In genomic region chr4:87984589-87984988, GRCm38 (mm10) we compare ENCODE assay signal across 8 mouse cellular contexts. TPM values are rescaled to one million over a fixed set of nuclear protein-coding genes. Genes with fewer than 3 reads are reported as not detected.
DNase-seq lines count a peak whose midpoint lies in the region; ATAC-seq and TF ChIP-seq lines count a peak whose summit lies in the region.

No protein-coding gene starts in this region.

- peaks cover 11% of the 10 kb centered on the region for H3K79me3 ChIP-seq in C2C12 (ENCODE audit: low read depth)

- H3K36me3 ChIP-seq in heart, embryonic 11.5 days (ENCODE audit: control insufficient read depth, insufficient read depth, low read length), result no peaks in the 10 kb centered on the region
- H3K36me3 ChIP-seq in C2C12 (ENCODE audit: control insufficient read depth, insufficient read depth), result no peaks in the 10 kb centered on the region
- H3K36me3 ChIP-seq in myocyte (ENCODE audit: control insufficient read depth, insufficient read depth), result no peaks in the 10 kb centered on the region

- TF ChIP-seq POLR2A in myocyte (IDR thresholded peaks at IDR 0.05; ENCODE audit: insufficient read length, low read depth), result no peak

- no peaks in the 10 kb centered on the region for H3K9me3 ChIP-seq in heart, embryonic 11.5 days (replicated peaks; ENCODE audit: control insufficient read depth, low read length)

- no peaks in the 10 kb centered on the region for H3K27me3 ChIP-seq in heart, embryonic 11.5 days (ENCODE audit: control insufficient read depth, insufficient read depth, low read length)
- H3K27me3 ChIP-seq in C2C12 (ENCODE audit: control insufficient read depth, insufficient read depth, insufficient read length), result no peaks in the 10 kb centered on the region
- H3K27me3 ChIP-seq in myocyte (ENCODE audit: control insufficient read depth, insufficient read depth, insufficient read length), result no peaks in the 10 kb centered on the region

- TF ChIP-seq CTCF in C2C12 (IDR thresholded peaks at IDR 0.05; ENCODE audit: control insufficient read depth, insufficient read depth, insufficient read length), result no peak

- peaks cover 28% of the 10 kb centered on the region for H3K79me2 ChIP-seq in C2C12 (ENCODE audit: control insufficient read depth, insufficient read depth)
- peaks cover 5% of the 10 kb centered on the region for H3K79me2 ChIP-seq in myocyte (ENCODE audit: control insufficient read depth, insufficient read depth)

- peaks cover 26% of the 10 kb centered on the region for H3K4me1 ChIP-seq in heart, embryonic 11.5 days (ENCODE audit: control insufficient read depth, insufficient read depth, low read length)

- no peak overlapping the region for H3K4me3 ChIP-seq in heart, embryonic 11.5 days (ENCODE audit: low read depth, low read length)
- H3K4me3 ChIP-seq in C2C12 (ENCODE audit: insufficient read depth, poor library complexity, severe bottlenecking), result no peak overlapping the region
- H3K4me3 ChIP-seq in myocyte, result no peak overlapping the region

- no peak overlapping the region for H3K27ac ChIP-seq in heart, embryonic 11.5 days (ENCODE audit: low read depth, low read length)

- peak; percentile 23 to 37 for DNase-seq in heart, adult 18-20 months
- DNase-seq in embryo, embryonic 10.5 days (ENCODE audit: low spot score), result peak; percentile 30
- peak; percentile 16 for DNase-seq in kidney, adult 18-20 months
- no peak for DNase-seq in cerebellum, adult 11 months
- DNase-seq in thymus, postnatal 36 days, result no peak

- 10% methylated on average over 3 of the region's 3 CpGs for WGBS in heart, embryonic 11.5 days (ENCODE audit: insufficient replicate concordance)

- H3K9ac ChIP-seq in heart, embryonic 11.5 days (ENCODE audit: low read depth, low read length), result no peak overlapping the region

- no peak overlapping the region for H3K4me2 ChIP-seq in heart, embryonic 11.5 days
- peak overlapping the region; percentile 77 for H3K4me2 ChIP-seq in myocyte (ENCODE audit: low read depth)

- no peak for ATAC-seq in heart, embryonic 11.5 days (replicated peaks; ENCODE audit: insufficient number of reproducible peaks, low FRiP score, low TSS enrichment)

- H3ac ChIP-seq in C2C12 (ENCODE audit: control insufficient read depth, insufficient read length, low read depth) (no peak overlapping the region), myocyte (ENCODE audit: control insufficient read depth, insufficient read length) (no peak overlapping the region)

TF ChIP-seq in C2C12, 6 proteins besides CTCF, POLR2A, EP300 and RAD21:
- no peak for TF ChIP-seq MYOD1 (IDR thresholded peaks at IDR 0.05; ENCODE audit: control insufficient read depth, insufficient read length, low read depth)
- no peak for TF ChIP-seq USF1 (IDR thresholded peaks at IDR 0.05; ENCODE audit: low read depth)
- peak; percentile 21 for TF ChIP-seq FOSL1 (IDR thresholded peaks at IDR 0.05; ENCODE audit: insufficient read depth, low read length, poor library complexity, severe bottlenecking)
- no peak for TF ChIP-seq CEBPB (IDR thresholded peaks at IDR 0.05; ENCODE audit: low read depth)
- no peak for TF ChIP-seq MYOG (IDR thresholded peaks at IDR 0.05; ENCODE audit: control insufficient read depth, extremely low read depth, insufficient read length)
- TF ChIP-seq MAX (IDR thresholded peaks at IDR 0.05), result no peak

TF ChIP-seq in myocyte, 11 proteins besides CTCF, POLR2A, EP300 and RAD21:
- TF ChIP-seq TCF12 (IDR thresholded peaks at IDR 0.05; ENCODE audit: insufficient read depth, poor library complexity, severe bottlenecking), result no peak
- TF ChIP-seq POLR2AphosphoS2 (IDR thresholded peaks at IDR 0.05; ENCODE audit: insufficient read length, low read depth), result no peak
- no peak for TF ChIP-seq REST (IDR thresholded peaks at IDR 0.05; ENCODE audit: insufficient read depth, insufficient read length)
- TF ChIP-seq TCF3 (IDR thresholded peaks at IDR 0.05; ENCODE audit: insufficient read length, low read depth), result no peak
- no peak for TF ChIP-seq MYOG (IDR thresholded peaks at IDR 0.05; ENCODE audit: control insufficient read depth in 1 of 3, insufficient read depth in 1 of 3, insufficient read length in 2 of 3, low read depth in 2 of 3)
- TF ChIP-seq E2F4 (IDR thresholded peaks at IDR 0.05; ENCODE audit: insufficient read depth), result no peak
- TF ChIP-seq MYOD1 (IDR thresholded peaks at IDR 0.05; ENCODE audit: control insufficient read depth in 1 of 3, insufficient read length in 2 of 3, low read depth in 2 of 3), result no peak
- no peak for TF ChIP-seq USF1 (IDR thresholded peaks at IDR 0.05; ENCODE audit: low read depth)

RNA-seq across cellular contexts. Expression of gene Mllt3, which starts 48.6 kb away (rescaled TPM):
- 10 to 100 TPM; 13.1 to 20.1 TPM for total RNA-seq in heart, adult 18-20 months (2021)
- polyA plus RNA-seq in heart, embryonic 11.5 days (2014; fragmentation: Nextera tagmentation; extraction: Ambion mirVana), result 62.5 and 67.6 TPM in 2 replicates
- polyA plus RNA-seq in C2C12 (2012; fragmentation: generic; extraction: Trizol) (8.1 TPM), myocyte (2012; fragmentation: generic; extraction: Trizol) (15.7 TPM)

Comparison
In these comparisons a context has a peak if more than half of its experiments do, and no peak if none do; other contexts are left out.
1. DNase-seq: peak in heart, adult 18-20 months (2 of 2), embryo, embryonic 10.5 days (single experiment) and kidney, adult 18-20 months (single experiment); none in cerebellum, adult 11 months (single experiment) and thymus, postnatal 36 days (0 of 2).